Mouse (Mus musculus) gastrocnemius, postnatal 14 days (tissue): ENCODE results near the gene Cnnm1. TPM values are rescaled to one million over a fixed set of nuclear protein-coding genes. Genes with fewer than 3 reads are reported as not detected.

Source experiments
- DNase-seq: peaks from one replicate; pipeline ENCODE4 v3.0.0; 2021; ENCODE audit warnings: mixed read lengths
- intact Hi-C: fragments of 180-260 bp; cut with DNase I; formaldehyde crosslinking; loops from one replicate; pipeline ENCODE4 v1.15.1; 2025; ENCODE audit warnings: low total_unique reads
- total RNA-seq, 2 experiments: library from RNA; stranded (reverse); gene quantifications; 2 replicates each; pipeline ENCODE4 v1.2.3; 2021

The Cnnm1 gene
- total RNA-seq, 2 experiments from 2014 or later: 0.12 to 0.18 TPM

DNA sequence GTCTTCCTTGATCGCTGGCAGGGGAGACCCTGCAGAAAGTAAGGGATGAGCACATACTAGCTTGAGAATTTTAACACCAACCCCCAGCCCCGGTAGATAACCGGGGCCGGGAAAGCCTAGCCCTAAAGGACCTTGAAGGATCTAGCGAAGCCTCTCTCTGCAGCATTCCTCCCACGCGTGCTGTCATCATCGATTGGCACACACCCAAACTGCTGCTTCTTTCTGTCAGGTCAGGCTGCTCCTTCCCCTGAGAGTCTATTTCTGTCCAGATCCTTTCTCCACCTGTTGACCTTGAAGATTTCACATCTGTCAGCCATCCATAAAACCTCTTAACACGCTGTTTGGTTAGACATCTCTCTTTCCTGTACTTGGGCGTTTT, 84.9 kb downstream of the Cnnm1 start:
- intact Hi-C loops: no loop called here
- peak; percentile 74 for DNase-seq

DNA sequence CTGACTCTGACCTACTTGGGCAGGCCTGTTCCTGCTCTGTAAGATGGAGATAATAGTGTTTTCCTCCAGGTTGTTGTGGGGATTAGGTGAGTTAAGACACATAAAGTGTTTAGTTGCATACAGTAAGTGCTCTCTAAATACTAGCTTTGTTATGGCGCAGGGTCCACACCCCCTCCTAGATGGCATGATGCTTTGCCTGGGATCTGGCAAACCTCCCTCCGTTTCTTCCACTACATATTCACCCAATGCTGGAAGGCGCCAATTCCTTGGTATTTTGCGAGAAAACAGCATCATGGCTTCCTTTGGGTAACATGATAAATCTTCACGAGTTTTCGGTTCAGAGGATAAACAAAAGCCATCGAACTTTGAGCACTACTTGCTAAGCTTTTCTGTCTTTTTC, 85.3 kb downstream of the Cnnm1 start:
- intact Hi-C loops: no loop called here
- no peak for DNase-seq

DNA sequence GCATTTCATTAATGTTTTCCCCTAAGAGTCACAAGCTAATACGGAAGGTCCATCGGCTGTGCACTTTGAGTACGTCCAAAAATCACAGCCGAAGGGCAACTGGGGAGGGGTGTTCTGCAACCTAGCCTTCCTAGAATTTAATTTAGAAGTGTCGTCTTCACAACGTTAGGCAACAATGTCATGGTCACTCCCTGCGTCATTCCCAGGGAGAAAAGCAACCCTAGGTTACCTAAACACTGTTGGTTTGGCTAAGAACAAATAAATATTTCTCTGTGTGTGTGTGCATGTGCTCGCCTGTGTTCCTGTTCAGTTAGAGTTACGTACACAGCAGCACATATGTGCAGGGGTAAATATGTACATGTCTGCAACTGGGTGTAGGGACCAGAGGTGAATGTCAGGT, 85.8 kb downstream of the Cnnm1 start:
- intact Hi-C loops: no loop called here

GRCm38 (mm10) chr19:43527131-43527530, 86.9 kb downstream of the Cnnm1 start:
- peak; percentile 34 for DNase-seq
- intact Hi-C loops: no loop called here

More for the DNA sequence above, 85.8 kb downstream of the Cnnm1 start:
- no peak for DNase-seq

GRCm38 (mm10) chr19:43528056-43528587, 87.9 kb downstream of the Cnnm1 start:
- no peak for DNase-seq
- intact Hi-C loops: no loop called here

DNA sequence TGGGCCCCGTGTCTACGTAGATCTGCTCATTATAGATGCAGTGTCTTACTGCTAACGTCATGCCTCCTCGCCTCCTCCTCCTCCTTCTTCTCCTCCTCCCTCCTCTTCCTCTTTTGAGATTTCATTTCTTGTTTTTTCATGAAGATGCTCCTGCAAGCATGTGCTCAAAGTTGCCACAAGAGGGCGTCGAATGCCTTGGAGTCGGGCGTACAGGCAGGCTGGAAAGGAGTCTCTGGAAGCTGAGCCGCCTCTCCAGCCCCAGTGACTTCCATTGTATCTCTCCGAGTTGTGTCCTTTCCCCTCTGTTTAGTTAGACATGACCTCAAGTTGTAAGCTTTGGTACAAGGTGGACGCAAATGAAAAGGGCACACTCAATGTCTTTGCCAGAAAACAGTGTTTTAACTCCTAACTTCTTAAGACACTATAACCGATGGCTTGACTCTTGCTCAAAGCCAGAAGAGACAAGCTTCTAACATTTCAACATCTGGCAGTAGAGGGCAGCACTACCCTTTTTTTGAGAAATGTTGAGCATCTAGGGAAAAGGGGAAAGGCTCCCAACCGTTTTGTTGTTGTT, 90.0 kb downstream of the Cnnm1 start:
- peak; percentile 67 for DNase-seq
- intact Hi-C loops: loop anchor here (5.0 to 10.0 kb wide), 2 partner anchors 33 to 125 kb away; no protein-coding TSS in a partner anchor

GRCm38 (mm10) chr19:43530921-43531320, 90.7 kb downstream of the Cnnm1 start:
- no peak for DNase-seq
- intact Hi-C loops: loop anchor here (5.0 to 10.0 kb wide), 2 partner anchors 34 to 124 kb away; no protein-coding TSS in a partner anchor

GRCm38 (mm10) chr19:43535372-43535771, 95.1 kb downstream of the Cnnm1 start:
- intact Hi-C loops: loop anchor here (10.0 kb wide), 1 partner anchor 119 kb away; no protein-coding TSS in a partner anchor

GRCm38 (mm10) chr19:43546337-43547117, 106.3 kb downstream of the Cnnm1 start:
- intact Hi-C loops: no loop called here
- DNase-seq: no peak

More at GRCm38 (mm10) chr19:43535372-43535771, 95.1 kb downstream of the Cnnm1 start:
- no peak for DNase-seq

Other genes starting within 250 kb of the Cnnm1 start
- under 1 TPM in 1 of 2 experiments, not detected in 1; 0.07 TPM for gene Hpse2, start 52.1 kb upstream of the Cnnm1 start, total RNA-seq
- gene Got1, start 84.2 kb downstream of the Cnnm1 start, total RNA-seq: 100 to 1,000 TPM; 223 to 303 TPM
- gene Nkx2-3, start 171.9 kb downstream of the Cnnm1 start, total RNA-seq: not detected
- 10 to 100 TPM; 17.0 to 18.8 TPM for gene Slc25a28, start 234.4 kb downstream of the Cnnm1 start, total RNA-seq
- 1 to 10 TPM; 2.7 to 3.3 TPM for gene Entpd7, start 249.2 kb downstream of the Cnnm1 start, total RNA-seq